Mouse (Mus musculus) layer of hippocampus, adult 8-10 months (tissue): ENCODE results near the gene Olfml3. TPM values are rescaled to one million over a fixed set of nuclear protein-coding genes. Genes with fewer than 3 reads are reported as not detected.

Source experiments
- DNase-seq, 2 experiments: peaks; one replicate each; pipeline ENCODE4 v3.0.0; 2022; ENCODE audit warnings: low spot score in 2 of 2
- total RNA-seq, 4 experiments: library from RNA; stranded (reverse); gene quantifications; 2 replicates each; pipeline ENCODE4 v1.2.4; 2022

Gene Olfml3
- total RNA-seq, 4 experiments from 2014 or later = 13.9 to 56.8 (median 28.8) TPM

GRCm38 (mm10) chr3:103709470-103710040, 28.2 kb downstream of the Olfml3 start:
- DNase-seq = no peak

- no peak for DNase-seq
Measured at GRCm38 (mm10) chr3:103705426-103705825, 32.4 kb downstream of the Olfml3 start.

- DNase-seq = no peak
Measured at GRCm38 (mm10) chr3:103704661-103705060, 33.1 kb downstream of the Olfml3 start.

GRCm38 (mm10) chr3:103696388-103696925, 41.3 kb downstream of the Olfml3 start:
- no peak for DNase-seq

- DNase-seq = no peak
Measured at GRCm38 (mm10) chr3:103695556-103695955, 42.2 kb downstream of the Olfml3 start.

- no peak for DNase-seq
Measured at GRCm38 (mm10) chr3:103690506-103690905, 47.3 kb downstream of the Olfml3 start.

GRCm38 (mm10) chr3:103689043-103689442, 48.8 kb downstream of the Olfml3 start:
- no peak for DNase-seq

GRCm38 (mm10) chr3:103683966-103684319, 53.9 kb downstream of the Olfml3 start:
- no peak for DNase-seq

GRCm38 (mm10) chr3:103683234-103683965, 54.4 kb downstream of the Olfml3 start:
- DNase-seq = peak in 1 of 2 experiments; percentile 7

GRCm38 (mm10) chr3:103682473-103682872, 55.3 kb downstream of the Olfml3 start:
- DNase-seq = no peak

- DNase-seq = no peak
Measured at GRCm38 (mm10) chr3:103678811-103679210, 59.0 kb downstream of the Olfml3 start.

- DNase-seq = no peak
Measured at GRCm38 (mm10) chr3:103672716-103673115, 65.1 kb downstream of the Olfml3 start.

Other genes starting within 250 kb of the Olfml3 start
- 1 to 10 TPM; 5.9 to 7.6 (median 6.6) TPM for gene Syt6, start 162.8 kb downstream of the Olfml3 start, total RNA-seq
- gene Atg4a-ps, start 91.9 kb downstream of the Olfml3 start, total RNA-seq = 1 to 10 TPM in 1 of 4 experiments, under 1 TPM in 1, not detected in 2; 0.52 to 1.1 TPM
- gene Gm10964, start 1.4 kb upstream of the Olfml3 start, total RNA-seq = not detected
- gene Hipk1, start 53.6 kb upstream of the Olfml3 start, total RNA-seq = 100 to 1,000 TPM; 115 to 141 (median 129) TPM
- gene Dclre1b, start 71.4 kb upstream of the Olfml3 start, total RNA-seq = 10 to 100 TPM in 2 of 4 experiments, 1 to 10 TPM in 2; 7.4 to 12.1 (median 9.7) TPM
- gene Ap4b1, start 71.5 kb upstream of the Olfml3 start, total RNA-seq = 10 to 100 TPM; 11.4 to 14.3 (median 13.1) TPM
- gene Gm43064, start 71.6 kb upstream of the Olfml3 start, total RNA-seq = under 1 TPM in 3 of 4 experiments, not detected in 1; 0.21 to 0.83 (median 0.30) TPM
- 1 to 10 TPM in 2 of 4 experiments, under 1 TPM in 2; 0.56 to 3.6 (median 1.9) TPM for gene Bcl2l15, start 94.6 kb upstream of the Olfml3 start, total RNA-seq
- 1 to 10 TPM in 2 of 4 experiments, under 1 TPM in 2; 0.45 to 2.7 (median 1.2) TPM for gene Ptpn22, start 121.8 kb upstream of the Olfml3 start, total RNA-seq
- 10 to 100 TPM; 20.5 to 24.8 (median 21.9) TPM for gene Rsbn1, start 176.1 kb upstream of the Olfml3 start, total RNA-seq
- 10 to 100 TPM; 36.7 to 50.1 (median 41.6) TPM for gene Phtf1, start 230.1 kb upstream of the Olfml3 start, total RNA-seq